Mouse (Mus musculus): ENCODE data around the gene Papln. TPM values are rescaled to one million over a fixed set of nuclear protein-coding genes. Genes with fewer than 3 reads are reported as not detected.

Papln gene
- polyA plus RNA-seq (2012; rRNA removed): 2.1 TPM in 2 replicates

DNA sequence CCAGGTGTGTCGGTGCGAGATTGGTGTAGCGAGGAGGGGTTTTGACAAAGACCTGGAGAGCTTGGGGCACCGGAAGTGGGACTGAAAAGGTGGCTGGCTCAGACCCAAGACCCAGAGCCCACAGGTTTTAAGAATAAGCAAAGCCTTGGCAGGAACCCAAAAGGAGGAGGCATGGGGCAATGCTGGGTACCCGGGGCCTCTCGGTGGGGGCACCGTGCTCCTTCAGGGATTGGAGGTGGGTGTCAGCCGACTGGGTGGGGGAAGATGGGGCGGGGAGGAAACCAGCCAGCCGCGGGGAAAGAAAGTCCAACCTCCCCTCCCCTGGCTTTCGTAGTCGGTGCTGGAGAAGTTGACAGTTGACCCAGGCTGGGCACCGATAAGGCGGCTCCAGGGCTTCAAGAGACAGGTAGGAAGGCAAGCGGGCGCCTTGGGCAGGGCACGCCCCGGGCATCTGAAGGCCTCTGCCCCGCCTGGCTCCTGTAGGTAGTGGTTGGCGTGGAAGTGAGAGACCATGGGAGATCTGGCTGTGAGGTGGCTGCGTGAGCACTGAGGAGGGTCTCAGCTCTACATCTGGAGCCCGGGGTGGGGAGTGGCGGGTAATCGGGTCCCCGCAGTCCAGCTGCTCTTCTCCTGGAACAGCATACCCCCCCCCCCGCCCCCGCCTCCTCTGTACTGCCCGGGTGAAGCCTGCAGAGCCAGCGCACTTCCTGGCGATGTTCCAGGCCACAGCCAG is at the start of gene Papln:
TSS of gene Papln (plus strand) at position 324 of the 733 bp plus-strand sequence.
- no peak for DNase-seq (ENCODE audit: low spot score)

DNA sequence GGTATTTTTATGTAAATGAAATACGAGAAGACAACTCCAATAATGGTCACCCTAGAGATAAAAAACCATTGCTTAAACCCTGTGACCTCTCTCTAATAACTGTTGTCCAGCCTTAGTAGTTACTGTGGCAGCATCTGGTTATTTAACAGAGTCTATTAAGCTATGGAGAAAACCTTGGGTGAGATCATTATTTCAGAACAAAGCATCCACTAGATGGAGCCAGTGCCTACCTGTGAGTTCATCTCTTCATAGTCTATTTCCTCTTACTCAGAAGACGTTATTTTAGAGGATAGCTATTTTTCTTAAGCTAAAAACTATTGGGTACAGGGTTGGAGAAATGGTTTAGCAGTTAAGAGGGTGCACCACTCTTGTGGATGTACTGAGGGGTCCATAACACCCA is 49.7 kb upstream of the Papln start:
- DNase-seq (ENCODE audit: low spot score): no peak

DNA sequence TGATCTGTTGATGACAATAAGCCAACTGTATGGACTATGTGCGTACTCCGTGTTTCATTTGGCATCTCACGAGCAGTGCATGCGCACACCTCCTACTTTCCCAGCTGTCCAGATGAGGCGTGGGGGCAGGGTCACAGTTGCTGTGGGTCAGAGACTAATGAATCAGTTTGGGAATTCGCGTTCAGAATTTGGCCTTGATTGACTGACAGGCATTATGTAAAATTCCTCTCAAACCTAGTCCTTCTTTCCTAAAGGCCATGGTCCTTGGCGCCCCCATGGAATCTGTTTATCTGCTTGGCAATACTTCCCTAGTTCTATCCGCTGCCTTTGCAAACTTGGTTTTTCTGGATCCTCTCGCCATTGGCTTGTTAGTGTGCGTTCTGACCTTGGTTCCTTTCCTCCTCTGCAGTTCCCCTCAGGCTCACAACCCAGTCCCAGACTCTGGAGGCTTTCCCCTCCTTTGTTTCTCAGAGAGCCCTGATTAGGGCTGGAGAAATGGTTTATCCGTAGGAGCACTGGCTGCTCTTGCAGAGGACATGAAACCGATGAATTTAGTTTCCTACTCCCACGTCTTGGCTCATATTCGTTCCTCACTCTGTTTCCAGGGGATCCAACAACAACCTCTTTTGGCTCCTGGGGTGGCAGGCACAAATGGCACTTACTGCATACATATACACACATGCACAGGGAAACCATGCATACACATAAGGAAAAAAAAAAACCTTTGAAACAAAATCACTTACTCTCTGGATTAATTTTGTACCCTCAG is 46.8 kb upstream of the Papln start:
- DNase-seq (ENCODE audit: low spot score): no peak

GRCm38 (mm10) chr12:83719431-83719830 is 44.0 kb upstream of the Papln start:
- DNase-seq (ENCODE audit: low spot score): no peak

DNA sequence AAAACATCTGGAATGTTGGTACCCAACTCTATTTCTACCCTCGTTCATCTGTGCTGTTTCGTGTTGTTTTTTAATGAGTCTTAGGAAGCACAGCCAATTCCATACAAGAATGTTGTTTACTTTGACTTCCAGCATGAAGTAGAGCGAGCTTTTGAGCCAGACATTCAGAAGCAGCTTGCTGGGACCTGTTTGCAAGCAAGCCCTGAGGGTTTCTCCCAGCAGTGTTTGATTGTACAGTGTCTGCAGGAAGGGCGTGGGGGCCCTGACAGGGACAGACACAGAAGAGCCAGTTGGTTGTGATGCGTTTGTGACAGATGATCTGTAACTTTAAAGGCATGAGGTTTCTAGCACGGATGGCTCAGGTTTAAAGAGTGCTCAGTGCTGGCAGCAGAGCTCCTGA is 42.2 kb upstream of the Papln start:
- DNase-seq (ENCODE audit: low spot score): no peak

GRCm38 (mm10) chr12:83723037-83723436 is 40.4 kb upstream of the Papln start:
- no peak for DNase-seq (ENCODE audit: low spot score)

DNA sequence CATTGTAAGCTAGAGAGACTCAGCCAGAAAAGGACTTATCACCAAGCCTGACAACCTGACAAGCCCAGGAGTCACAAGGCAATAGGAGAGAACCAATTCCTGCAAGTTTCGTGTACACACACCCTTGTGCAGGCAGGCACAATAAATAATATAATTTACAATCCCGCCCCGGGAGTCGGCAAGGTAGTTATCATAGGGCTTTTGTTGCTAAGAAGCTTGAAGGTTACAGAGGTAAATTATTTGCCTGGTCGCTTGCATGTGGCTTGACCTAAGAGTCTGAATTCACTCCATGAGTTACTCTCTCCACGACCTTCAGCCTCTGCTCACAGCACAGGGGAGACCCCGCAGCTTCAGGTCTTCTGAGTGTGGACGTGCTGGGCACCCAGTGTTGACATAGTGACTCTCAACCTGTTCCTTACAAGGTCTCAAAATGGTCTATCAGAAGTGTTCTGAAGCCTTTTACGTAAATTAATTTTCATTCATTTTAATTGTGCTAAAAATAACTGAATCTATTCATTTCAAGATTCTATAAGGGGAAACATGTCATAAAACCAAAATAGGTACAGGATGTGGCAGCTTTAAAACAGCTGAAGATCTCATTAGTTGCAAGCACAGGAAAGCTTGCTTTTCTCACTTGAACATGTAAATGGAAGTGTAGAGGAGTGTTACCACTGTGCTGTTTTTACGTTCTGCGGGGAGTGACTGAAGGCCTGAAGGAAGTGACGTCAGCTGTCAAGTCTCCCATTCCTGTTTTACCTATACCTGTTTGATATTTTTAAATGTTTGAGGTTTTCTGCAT is 36.7 kb upstream of the Papln start:
- DNase-seq (ENCODE audit: low spot score): no peak

DNA sequence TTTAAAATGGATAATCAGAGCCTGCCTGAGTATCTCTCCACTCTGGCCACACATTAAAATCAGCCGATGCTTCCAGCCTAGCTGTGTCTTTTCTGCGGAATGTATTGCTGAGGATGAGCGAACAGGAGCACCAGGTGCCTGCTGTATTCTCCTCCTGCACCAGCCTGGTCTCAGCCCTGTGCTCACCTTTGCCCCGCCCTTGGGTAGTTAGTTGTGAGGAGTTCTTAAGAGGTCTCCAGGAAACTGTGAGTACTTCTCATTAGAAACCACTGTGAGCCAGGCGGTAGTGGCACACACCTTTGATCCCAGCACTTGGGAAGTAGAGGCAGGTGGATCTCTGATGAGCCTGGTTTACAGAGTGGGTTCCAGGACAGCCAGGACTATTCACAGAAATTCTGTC is 31.2 kb upstream of the Papln start:
- no peak for DNase-seq (ENCODE audit: low spot score)

DNA sequence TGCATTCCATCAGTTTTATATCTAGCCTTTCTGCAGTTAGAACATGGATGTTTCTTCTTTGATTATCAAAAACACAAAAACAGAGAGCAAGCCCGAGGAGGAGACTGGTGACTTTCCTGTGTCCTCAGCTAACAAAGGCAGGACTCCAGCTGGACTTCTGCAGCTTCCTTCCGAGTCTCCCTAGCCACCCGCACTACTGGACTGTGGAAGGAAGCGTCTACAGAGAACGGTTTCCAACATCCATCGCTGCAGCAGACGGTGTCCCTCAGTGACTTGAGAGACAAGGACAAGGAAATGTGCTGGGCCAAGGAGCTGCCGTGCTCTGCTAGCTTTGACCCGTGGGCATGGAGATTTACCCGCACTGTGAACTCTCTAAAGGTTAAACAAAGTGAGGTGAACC is 29.4 kb upstream of the Papln start:
- no peak for DNase-seq (ENCODE audit: low spot score)

GRCm38 (mm10) chr12:83736236-83736635 is 27.2 kb upstream of the Papln start:
- no peak for DNase-seq (ENCODE audit: low spot score)

DNA sequence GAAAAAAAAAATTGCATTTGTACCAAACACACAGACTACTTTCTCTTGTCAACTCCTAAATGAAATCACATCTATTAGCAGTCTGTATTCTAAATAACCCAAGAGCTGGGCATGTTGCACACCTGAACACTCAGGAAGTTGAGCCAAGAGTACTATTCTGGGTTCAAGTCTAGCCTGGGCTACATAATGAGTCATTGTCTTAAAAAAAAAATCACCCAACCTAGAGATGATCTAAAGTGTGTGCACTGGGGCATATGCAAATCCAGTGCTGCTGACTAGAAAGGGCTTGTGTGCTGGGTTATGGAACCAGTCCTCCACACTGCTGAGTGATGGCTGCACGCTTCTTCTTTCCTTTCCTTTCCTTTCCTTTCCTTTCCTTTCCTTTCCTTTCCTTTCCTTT is 24.8 kb upstream of the Papln start:
- DNase-seq (ENCODE audit: low spot score): no peak

DNA sequence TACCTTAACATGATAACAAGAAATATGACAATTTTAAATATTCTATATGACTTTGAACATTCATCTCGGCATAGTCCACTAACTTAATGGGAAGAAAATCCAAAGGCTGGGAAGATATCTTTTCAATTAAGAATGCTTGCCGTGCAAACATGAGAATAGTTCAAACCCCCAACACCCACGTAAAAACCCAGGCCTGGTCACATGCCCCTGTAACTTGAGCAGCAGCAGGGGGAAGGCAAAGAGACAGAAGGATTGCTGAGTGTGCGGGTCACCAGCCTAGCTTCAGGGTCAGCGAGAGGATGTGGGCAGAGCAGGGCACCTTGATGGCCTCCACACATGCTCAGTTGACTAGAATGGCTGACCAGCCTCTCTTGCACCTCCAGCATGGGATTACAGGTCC is 21.7 kb upstream of the Papln start:
- no peak for DNase-seq (ENCODE audit: low spot score)

- DNase-seq (ENCODE audit: low spot score): no peak
These were observed 20.6 kb upstream of the Papln start for GRCm38 (mm10) chr12:83742834-83743233.

DNA sequence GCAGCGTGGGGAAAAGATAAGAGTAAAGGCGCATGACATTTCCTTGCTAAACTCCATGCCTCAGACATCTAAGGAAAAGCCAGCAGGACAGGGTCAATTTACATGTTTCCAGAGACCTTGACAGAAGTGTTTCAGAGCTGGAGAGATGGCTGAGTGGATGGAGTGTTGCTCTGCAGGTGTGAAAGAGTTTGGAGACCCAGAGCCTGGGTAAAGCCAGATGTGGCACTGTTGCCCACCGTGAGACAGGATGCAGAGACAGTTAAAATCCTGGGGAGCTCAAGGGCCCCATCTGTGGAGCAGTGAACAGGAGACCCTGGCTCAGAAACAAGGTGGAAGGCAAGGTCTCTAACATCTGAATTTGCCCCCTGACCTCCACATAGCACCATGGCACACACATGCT is 19.7 kb upstream of the Papln start:
- no peak for DNase-seq (ENCODE audit: low spot score)

GRCm38 (mm10) chr12:83749186-83749585 is 14.2 kb upstream of the Papln start:
- no peak for DNase-seq (ENCODE audit: low spot score)

GRCm38 (mm10) chr12:83752495-83752894 is 10.9 kb upstream of the Papln start:
- DNase-seq (ENCODE audit: low spot score): no peak

GRCm38 (mm10) chr12:83758735-83759134 is 4.7 kb upstream of the Papln start:
- DNase-seq (ENCODE audit: low spot score): no peak

GRCm38 (mm10) chr12:83760201-83760600 is 3.2 kb upstream of the Papln start:
- no peak for DNase-seq (ENCODE audit: low spot score)

DNA sequence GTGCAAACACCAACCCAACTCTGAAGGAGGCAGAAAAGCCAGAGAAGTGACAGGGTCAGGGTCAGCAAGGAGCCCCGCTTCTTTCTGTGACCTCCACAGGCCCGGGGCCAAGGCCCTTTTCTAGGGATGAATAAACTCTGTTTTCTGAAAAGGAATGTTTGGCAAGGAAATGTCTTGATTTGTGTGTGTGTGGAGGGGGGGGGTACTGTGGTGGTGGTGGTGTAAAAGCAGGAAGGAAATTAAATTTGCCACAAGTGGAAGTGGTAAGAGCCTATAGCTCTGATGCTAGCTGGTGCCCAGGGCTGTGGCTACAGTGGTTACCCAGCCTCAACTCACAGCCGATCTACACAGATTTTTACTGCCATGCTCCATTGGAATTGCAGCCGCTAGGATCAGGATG is 728 bp upstream of the Papln start:
- DNase-seq (ENCODE audit: low spot score): no peak

- DNase-seq (ENCODE audit: low spot score): no peak
These were observed 571 bp downstream of the Papln start for GRCm38 (mm10) chr12:83764044-83764365.

- DNase-seq (ENCODE audit: low spot score): no peak
These were observed 1.1 kb downstream of the Papln start for GRCm38 (mm10) chr12:83764519-83764918.

DNA sequence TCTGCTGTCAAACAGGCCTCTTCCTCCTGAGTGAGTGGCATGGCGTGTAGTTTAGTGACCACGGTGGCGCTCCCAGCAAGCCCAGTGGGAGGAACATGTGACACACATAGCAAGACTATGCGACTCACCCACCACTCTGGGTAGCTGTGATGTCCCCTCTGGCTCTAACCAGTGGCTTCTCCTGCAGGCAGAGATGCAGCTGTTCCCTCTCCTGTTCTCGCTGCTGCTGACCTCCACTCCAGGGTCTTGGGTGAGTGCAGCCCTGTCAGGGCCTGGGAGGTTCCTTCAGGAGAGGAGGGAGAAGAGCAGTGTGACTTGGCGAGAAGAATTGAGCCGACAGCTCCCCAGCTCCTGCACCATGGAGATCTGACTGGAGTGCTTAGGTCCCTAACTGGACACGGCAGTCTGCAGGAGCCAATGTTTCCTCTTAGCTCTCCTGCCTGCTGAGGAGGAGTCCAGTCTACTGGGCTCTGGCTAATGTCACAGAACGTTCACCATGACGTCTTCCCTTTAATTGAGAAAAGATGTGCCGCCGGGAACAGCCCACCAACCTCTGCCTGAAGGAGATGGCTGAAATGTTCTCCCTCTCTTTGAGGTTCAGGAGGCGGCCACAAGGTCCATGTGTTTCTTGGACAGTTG is 2.6 kb downstream of the Papln start:
- DNase-seq (ENCODE audit: low spot score): no peak
